Mouse (Mus musculus) heart, postnatal 0 days (tissue): ENCODE measurements at regions not wholly inside any gene's neighbourhood (a gene's known extent, or its start where the extent isn't known, plus 50 kb on each side); places are given as distances from the start of the nearest gene placed in this dataset.

ENCODE experiments used
- CTCF ChIP-seq: IDR thresholded peaks from 2 replicates; pipeline ENCODE4 v1.5.1; 2016; ENCODE audit warnings: antibody characterized with exemption, control low read depth, low read depth
- EP300 ChIP-seq: IDR thresholded peaks from 2 replicates; pipeline ENCODE4 v1.6.1; 2016; ENCODE audit warnings: antibody characterized with exemption, low read depth

DNA sequence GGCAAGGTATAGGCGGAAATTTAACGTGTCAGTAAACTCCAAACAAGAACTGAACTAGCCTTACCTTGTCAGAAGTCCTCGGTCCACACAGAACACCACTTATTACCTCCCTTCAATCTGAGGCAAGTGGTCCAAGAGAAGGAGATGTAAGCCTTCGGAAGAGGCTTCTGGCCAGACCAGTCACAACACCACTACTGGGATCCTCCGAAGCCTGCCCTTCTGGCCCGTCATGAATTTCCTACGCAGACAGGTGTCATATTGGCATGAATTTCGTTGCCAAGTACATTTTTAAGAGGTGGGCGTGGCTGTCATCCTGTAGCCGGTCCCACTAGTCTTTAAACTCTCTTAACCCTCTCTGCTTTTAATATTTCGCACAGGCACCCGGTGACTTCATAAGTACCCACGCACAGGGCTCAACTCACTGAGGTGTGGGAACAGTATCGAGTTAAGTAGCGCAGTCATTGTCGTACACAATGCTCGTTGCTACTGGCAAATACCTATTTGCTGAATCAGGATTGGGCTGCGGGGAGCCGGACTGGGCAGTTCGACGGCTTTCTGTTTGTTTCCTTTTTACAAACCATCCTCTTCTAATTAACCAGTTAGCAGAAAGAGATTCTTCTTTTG is 86.7 kb upstream of the Adgrl2 start:
- TF ChIP-seq CTCF = no peak
- TF ChIP-seq EP300 = no peak
